Comparison of ENCODE assay signal across 8 mouse cellular contexts in the genomic region with DNA sequence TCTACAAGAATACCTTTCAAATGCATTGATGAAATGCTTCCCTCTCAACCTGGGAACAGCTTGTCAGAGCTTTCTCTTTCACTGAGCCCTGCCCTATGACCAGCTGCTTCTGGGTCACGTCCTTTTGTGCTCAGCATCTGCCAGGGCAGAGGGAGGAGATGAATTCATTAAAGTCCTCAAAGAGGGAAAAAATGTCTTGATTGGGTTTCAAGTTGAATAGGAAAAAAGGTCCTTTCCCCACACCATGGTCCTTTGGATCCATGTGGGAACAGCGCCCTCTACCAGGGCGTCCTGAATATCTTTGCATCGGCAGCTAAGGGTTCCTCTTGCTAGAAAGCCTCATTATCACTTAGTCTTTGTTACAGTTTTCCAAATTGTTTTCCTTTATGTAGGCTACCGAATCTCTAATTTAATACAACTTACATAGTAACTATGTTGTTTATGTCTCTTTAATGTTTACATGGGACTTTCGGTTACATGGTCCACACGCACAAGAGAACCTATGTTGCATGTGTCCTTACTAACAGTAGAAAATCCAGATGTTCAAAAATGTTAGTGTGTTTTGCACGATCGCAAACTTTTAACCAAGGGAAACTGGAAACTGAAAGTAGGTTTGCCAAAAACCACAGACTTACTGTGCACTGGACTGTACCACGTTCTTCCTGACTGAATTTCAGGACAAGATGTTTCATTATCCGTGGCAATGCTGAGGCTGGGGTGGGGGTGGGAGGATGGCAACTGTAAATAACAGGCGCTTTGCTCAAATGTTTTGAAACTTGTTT.
A peak's percentile ranks its signal among the peaks of the same experiment; 100 is the strongest.
DNase-seq lines count a peak whose midpoint lies in the region; ATAC-seq and TF ChIP-seq lines count a peak whose summit lies in the region.

No protein-coding gene starts in this region.

- H3K4me3 ChIP-seq in neural tube, embryonic 15.5 days (replicated peaks), result no peak overlapping the region
- no peak overlapping the region for H3K4me3 ChIP-seq in hindbrain, postnatal 0 days (ENCODE audit: low read length)
- H3K4me3 ChIP-seq in limb, embryonic 10.5 days, result no peak overlapping the region

- no peak overlapping the region for H3K27ac ChIP-seq in neural tube, embryonic 15.5 days (replicated peaks)
- H3K27ac ChIP-seq in hindbrain, postnatal 0 days, result no peak overlapping the region
- H3K27ac ChIP-seq in limb, embryonic 10.5 days, result peak overlapping the region; percentile 47

- no peaks in the 10 kb centered on the region for H3K36me3 ChIP-seq in neural tube, embryonic 15.5 days
- H3K36me3 ChIP-seq in hindbrain, postnatal 0 days (ENCODE audit: insufficient read depth, low read length), result no peaks in the 10 kb centered on the region
- no peaks in the 10 kb centered on the region for H3K36me3 ChIP-seq in limb, embryonic 10.5 days

- H3K9me3 ChIP-seq in neural tube, embryonic 15.5 days (replicated peaks), result no peaks in the 10 kb centered on the region
- H3K9me3 ChIP-seq in hindbrain, postnatal 0 days (ENCODE audit: low read length), result no peaks in the 10 kb centered on the region
- H3K9me3 ChIP-seq in limb, embryonic 10.5 days (replicated peaks), result no peaks in the 10 kb centered on the region

- DNase-seq in neural tube, embryonic 10.5 days (ENCODE audit: extremely low spot score, low spot score), result peak; percentile 73
- peak; percentile 53 for DNase-seq in adipocyte (ENCODE audit: low spot score)
- DNase-seq in embryo, embryonic 11.5 days (ENCODE audit: low read depth, low spot score), result peak; percentile 54
- peak; percentile 75 for DNase-seq in hindbrain, postnatal 0 days (ENCODE audit: low spot score)
- DNase-seq in limb, embryonic 10.5 days (ENCODE audit: low spot score), result peak; percentile 79
- peak; percentile 39 for DNase-seq in ovary, postnatal 36 days (ENCODE audit: low spot score)
- no peak for DNase-seq in urinary bladder, postnatal 10 days (ENCODE audit: low spot score)

- H3K27me3 ChIP-seq in neural tube, embryonic 15.5 days (replicated peaks), result no peaks in the 10 kb centered on the region
- no peaks in the 10 kb centered on the region for H3K27me3 ChIP-seq in hindbrain, postnatal 0 days (ENCODE audit: insufficient read depth, low read length)
- no peaks in the 10 kb centered on the region for H3K27me3 ChIP-seq in limb, embryonic 10.5 days (ENCODE audit: low read depth, poor library complexity, severe bottlenecking)

- TF ChIP-seq CTCF in hindbrain, postnatal 0 days (IDR thresholded peaks at IDR 0.05; ENCODE audit: low read depth), result peak; percentile 77

- no peaks in the 10 kb centered on the region for H3K4me1 ChIP-seq in neural tube, embryonic 15.5 days
- H3K4me1 ChIP-seq in hindbrain, postnatal 0 days (ENCODE audit: insufficient read depth, low read length), result no peaks in the 10 kb centered on the region
- H3K4me1 ChIP-seq in limb, embryonic 10.5 days, result peaks cover 27% of the 10 kb centered on the region

- no peak overlapping the region for H3K9ac ChIP-seq in neural tube, embryonic 15.5 days (replicated peaks)
- no peak overlapping the region for H3K9ac ChIP-seq in hindbrain, postnatal 0 days (replicated peaks; ENCODE audit: low read length)

- 56% methylated on average over 12 of the region's 12 CpGs for WGBS in neural tube, embryonic 15.5 days
- 50% methylated on average over 12 of the region's 12 CpGs for WGBS in hindbrain, postnatal 0 days
- 55% methylated on average over 12 of the region's 12 CpGs for WGBS in limb, embryonic 10.5 days

- no peak overlapping the region for H3K4me2 ChIP-seq in neural tube, embryonic 15.5 days
- no peak overlapping the region for H3K4me2 ChIP-seq in hindbrain, postnatal 0 days (ENCODE audit: low read depth, low read length)

- ATAC-seq in neural tube, embryonic 15.5 days (ENCODE audit: low FRiP score), result no peak
- no peak for ATAC-seq in hindbrain, postnatal 0 days
